Mouse (Mus musculus): ENCODE data around the gene Kat6b.

The Kat6b gene

DNA sequence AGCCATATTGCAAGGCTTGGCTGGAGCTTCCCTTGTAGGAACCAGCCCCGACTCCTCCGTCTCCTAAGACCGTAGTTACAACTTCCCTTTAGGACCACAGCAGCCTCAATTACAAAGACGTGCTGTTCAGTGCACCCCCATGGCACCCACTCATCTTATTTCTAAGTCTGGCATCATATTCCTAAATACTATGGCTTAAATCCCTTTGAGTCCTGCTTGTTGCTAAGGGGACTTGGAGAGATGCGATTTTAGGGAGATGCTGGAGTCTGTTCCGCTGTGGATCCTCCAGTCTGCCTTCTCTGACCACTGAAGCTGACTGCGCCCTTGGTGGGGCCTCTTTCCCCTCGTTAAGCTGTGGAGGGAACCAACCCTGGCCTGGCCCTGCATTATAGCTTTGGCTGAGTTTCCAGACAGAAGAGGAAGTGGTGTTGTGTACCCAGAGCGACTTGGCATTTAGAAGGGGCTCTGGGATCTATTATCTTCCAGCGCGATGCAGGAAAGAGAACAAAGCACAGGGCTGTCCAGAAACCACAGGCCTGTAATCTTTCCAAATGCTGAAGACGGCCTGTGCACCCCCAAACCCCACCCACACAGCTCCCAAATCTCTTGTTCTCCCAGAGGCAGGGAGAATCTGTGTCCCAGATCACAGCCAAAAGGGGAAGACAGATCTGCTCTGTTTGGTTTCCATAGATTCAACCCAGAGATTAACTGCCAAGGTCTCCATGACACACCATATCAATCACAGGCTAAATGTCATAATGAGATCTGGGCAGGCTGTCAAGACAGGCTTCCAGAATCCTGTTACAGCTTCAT is 225.7 kb downstream of the Kat6b start:
- DNase-seq (ENCODE audit: low read depth, low spot score): no peak

- no peak for DNase-seq (ENCODE audit: low read depth, low spot score)
Observed at GRCm38 (mm10) chr14:21709545-21709944, 228.3 kb downstream of the Kat6b start.

DNA sequence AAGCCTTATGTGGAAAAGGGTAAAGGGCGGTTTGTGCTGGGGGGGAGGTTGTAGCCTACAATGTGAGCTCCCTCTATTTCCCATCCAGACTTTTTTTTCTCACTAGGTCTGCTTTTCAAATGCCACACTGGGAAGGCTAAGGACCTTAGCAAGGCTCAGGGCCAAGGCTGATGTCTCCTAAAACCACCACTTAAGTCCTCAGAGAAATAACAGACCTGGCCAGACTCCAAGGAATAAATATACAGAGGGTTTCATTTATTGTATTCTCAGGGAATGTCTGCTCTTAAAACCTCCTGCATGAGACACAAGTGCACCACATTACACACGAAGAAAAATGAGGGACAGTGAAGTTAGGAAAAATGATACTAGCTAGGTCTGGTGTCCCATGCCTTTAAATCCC is 230.0 kb downstream of the Kat6b start:
- DNase-seq (ENCODE audit: low read depth, low spot score): no peak

GRCm38 (mm10) chr14:21714486-21714885 is 233.3 kb downstream of the Kat6b start, which contains the start of gene Dupd1:
Gene Dupd1 (minus strand): TSS chr14:21714576.
- DNase-seq (ENCODE audit: low read depth, low spot score): no peak

GRCm38 (mm10) chr14:21719646-21720383 is 238.6 kb downstream of the Kat6b start:
- no peak for DNase-seq (ENCODE audit: low read depth, low spot score)

DNA sequence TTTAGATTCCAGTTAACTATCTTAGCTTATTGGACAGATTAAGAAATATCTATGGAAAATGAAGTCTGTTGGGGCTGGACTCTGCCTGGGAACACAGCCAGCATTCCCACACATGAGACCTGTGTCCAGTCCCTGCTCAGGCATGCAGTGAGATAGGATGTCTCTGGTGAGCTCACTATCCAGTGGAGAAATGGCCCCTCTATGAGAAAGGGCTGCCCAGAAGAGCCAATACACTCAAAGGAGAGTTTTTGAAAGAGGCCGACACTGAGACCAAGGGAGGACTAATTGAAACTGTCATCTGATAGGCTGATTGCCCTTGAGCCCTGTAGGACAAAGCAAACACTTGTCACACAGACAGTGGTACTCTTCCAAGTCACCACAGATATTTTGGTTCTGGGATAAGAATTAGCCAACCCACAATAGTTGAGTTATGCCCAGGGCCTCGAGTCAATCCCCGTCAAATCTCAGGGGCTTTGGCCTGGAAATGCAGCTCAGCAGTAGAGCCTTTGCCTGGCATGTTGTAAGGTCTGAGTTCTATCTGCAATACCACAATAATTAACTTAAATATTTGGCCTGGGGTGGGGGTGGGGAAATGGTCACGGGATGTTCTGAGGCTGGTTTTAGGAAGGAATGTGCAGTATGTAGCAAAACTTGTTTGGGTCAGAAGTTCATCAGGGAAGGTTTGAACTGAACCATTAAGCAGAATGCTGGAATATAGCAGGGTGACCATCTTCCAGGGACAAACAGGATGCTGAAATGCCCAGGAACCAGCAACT is 239.4 kb downstream of the Kat6b start:
- no peak for DNase-seq (ENCODE audit: low read depth, low spot score)
